Mouse (Mus musculus) ES-E14 (cell line): ENCODE results near the gene Gpatch11. TPM values are rescaled to one million over a fixed set of nuclear protein-coding genes. Genes with fewer than 3 reads are reported as not detected.

Experiments used
- DNase-seq: peaks from one replicate; pipeline ENCODE4 v3.0.0-alpha.2; 2013; ENCODE audit warnings: low read depth, low spot score
- H3K27ac ChIP-seq: 2 replicates; pipeline ENCODE4 v1.5.1; 2012; ENCODE audit warnings: low read depth, mild to moderate bottlenecking, low read length, moderate library complexity, mixed read lengths; ENCODE audit not compliant: poor library complexity, insufficient read depth, severe bottlenecking
- H3K36me3 ChIP-seq: 2 replicates; pipeline ENCODE4 v1.6.1; 2012; ENCODE audit warnings: mild to moderate bottlenecking, low read length, moderate library complexity, mixed read lengths; ENCODE audit not compliant: control insufficient read depth, poor library complexity, insufficient read depth, severe bottlenecking
- H3K4me1 ChIP-seq, 2 experiments: fragments of 150-350 bp in 1 of 2; sonication (generic) in 1 of 2; 2 replicates each; pipeline ENCODE4 v1.6.1; 2012; ENCODE audit warnings: low read length in 2 of 2, mild to moderate bottlenecking in 1 of 2, mixed read lengths in 1 of 2; ENCODE audit not compliant: control insufficient read depth in 2 of 2, insufficient read depth in 2 of 2, poor library complexity in 1 of 2
- H3K4me3 ChIP-seq, 2 experiments: fragments of 150-350 bp in 1 of 2; sonication (generic) in 1 of 2; 2 replicates each; pipeline ENCODE4 v1.5.1; 2012; ENCODE audit warnings: low read length in 2 of 2, low read depth in 1 of 2, mild to moderate bottlenecking in 1 of 2, mixed read lengths in 1 of 2; ENCODE audit not compliant: insufficient read depth in 1 of 2, poor library complexity in 1 of 2, severe bottlenecking in 1 of 2
- H3K9ac ChIP-seq: 2 replicates; pipeline ENCODE4 v1.6.1; 2012; ENCODE audit warnings: low read depth, mild to moderate bottlenecking, low read length, mixed read lengths; ENCODE audit not compliant: poor library complexity, insufficient read depth, severe bottlenecking
- H3K9me3 ChIP-seq: fragments of 150-350 bp; sonication (generic); 2 replicates; pipeline ENCODE4 v1.6.1; 2012; ENCODE audit warnings: low read depth, mild to moderate bottlenecking, low read length; ENCODE audit not compliant: control insufficient read depth, insufficient read depth
- CHD2 ChIP-seq: IDR thresholded peaks from 2 replicates; pipeline ENCODE4 v1.6.1; 2014; ENCODE audit warnings: mild to moderate bottlenecking, low read depth, low read length, inconsistent platforms
- HCFC1 ChIP-seq: IDR thresholded peaks from 2 replicates; pipeline ENCODE4 v1.6.1; 2012; ENCODE audit warnings: low read length, inconsistent platforms, borderline replicate concordance; ENCODE audit not compliant: insufficient read depth
- MAFK ChIP-seq: IDR thresholded peaks from 2 replicates; pipeline ENCODE4 v1.6.1; 2014; ENCODE audit warnings: mild to moderate bottlenecking, low read depth, low read length, inconsistent platforms; ENCODE audit not compliant: insufficient read depth
- ZC3H11A ChIP-seq: IDR thresholded peaks from 2 replicates; pipeline ENCODE4 v1.6.1; 2012; ENCODE audit warnings: low read depth, mild to moderate bottlenecking, inconsistent platforms, low read length, borderline replicate concordance
- ZNF384 ChIP-seq: IDR thresholded peaks from 2 replicates; pipeline ENCODE4 v1.6.1; 2012; ENCODE audit warnings: low read depth, low read length, inconsistent platforms
- in situ Hi-C, 2 experiments: fragments of 600-800 bp; cut with MboI; formaldehyde crosslinking; loops; one replicate each; pipeline ENCODE4 v1.15.1; 2025; ENCODE audit warnings: low sequenced_read_pairs in 2 of 2, inconsistent platforms in 1 of 2; ENCODE audit not compliant: unreplicated experiment in 2 of 2
- total RNA-seq: library from RNA; depleted of rRNA; stranded (reverse); fragments of 300-350 nt; gene quantifications from 2 replicates; pipeline ENCODE4 v1.2.3, GENCODE M21; 2012

The Gpatch11 gene
- total RNA-seq, 1 experiment, result 18.7 TPM

DNA sequence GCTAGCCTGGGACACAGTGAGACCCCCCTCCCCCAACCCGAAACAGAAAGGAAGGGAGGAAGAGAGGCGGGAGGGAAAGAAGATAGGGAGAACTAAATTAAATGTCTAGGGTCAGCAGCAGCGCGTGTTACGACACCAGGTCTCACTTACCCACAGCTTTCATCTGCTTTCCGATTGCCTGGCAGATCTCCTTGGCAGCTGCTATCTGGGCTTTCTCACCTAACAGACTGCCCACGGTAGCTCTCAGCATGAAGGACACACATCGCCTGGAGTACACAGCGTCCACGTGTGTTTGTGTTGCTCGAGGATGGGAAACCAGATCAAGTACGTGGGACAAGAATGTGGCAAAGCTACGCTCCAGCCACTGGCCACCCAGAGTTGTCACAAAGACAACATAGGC, 11.0 kb upstream of the Gpatch11 start:
- no peaks in the 10 kb centered on the region for H3K36me3 ChIP-seq
- TF ChIP-seq MAFK, result no peak
- TF ChIP-seq CHD2, result no peak
- no peaks in the 10 kb centered on the region for H3K4me1 ChIP-seq
- no peak overlapping the region for H3K9ac ChIP-seq
- in situ Hi-C loops, result no loop called here
- no peak for DNase-seq
- no peak overlapping the region for H3K27ac ChIP-seq
- no peak overlapping the region for H3K4me3 ChIP-seq
- no peaks in the 10 kb centered on the region for H3K9me3 ChIP-seq

DNA sequence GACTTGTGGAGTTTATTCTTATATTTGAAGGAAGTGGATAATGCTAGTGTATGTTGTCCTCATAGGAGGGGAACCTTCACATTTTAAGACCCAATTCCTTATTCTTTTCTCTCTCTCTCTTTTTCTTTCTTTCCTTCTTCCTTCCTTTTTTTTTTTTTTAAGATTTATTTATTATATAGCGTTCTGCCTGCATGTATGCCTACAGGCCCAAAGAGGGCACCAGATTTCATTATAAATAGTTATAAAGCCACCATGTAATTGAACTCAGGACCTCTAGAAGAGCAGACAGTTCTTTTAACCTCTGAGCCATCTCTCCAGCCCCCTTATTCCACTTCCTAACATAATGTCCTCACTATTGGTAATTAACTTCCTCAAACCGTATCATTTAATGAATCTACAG, 689 bp downstream of the Gpatch11 start:
- in situ Hi-C loops, result no loop called here
- no peak for DNase-seq
- H3K4me3 ChIP-seq, result peak overlapping the region; percentile 74 to 78
- no peak overlapping the region for H3K27ac ChIP-seq
- H3K4me1 ChIP-seq, result peaks cover 0 to 3% of the 10 kb centered on the region in 2 experiments; a peak in 1 of 4 replicates
- H3K9me3 ChIP-seq, result no peaks in the 10 kb centered on the region
- peak overlapping the region; percentile 80; the same call in 1 of the 2 replicates for H3K9ac ChIP-seq
- H3K36me3 ChIP-seq, result peaks cover 8% of the 10 kb centered on the region; the same call in 1 of the 2 replicates
- TF ChIP-seq CHD2 (no peak), HCFC1 (no peak), ZNF384 (no peak), MAFK (no peak), ZC3H11A (no peak)

DNA sequence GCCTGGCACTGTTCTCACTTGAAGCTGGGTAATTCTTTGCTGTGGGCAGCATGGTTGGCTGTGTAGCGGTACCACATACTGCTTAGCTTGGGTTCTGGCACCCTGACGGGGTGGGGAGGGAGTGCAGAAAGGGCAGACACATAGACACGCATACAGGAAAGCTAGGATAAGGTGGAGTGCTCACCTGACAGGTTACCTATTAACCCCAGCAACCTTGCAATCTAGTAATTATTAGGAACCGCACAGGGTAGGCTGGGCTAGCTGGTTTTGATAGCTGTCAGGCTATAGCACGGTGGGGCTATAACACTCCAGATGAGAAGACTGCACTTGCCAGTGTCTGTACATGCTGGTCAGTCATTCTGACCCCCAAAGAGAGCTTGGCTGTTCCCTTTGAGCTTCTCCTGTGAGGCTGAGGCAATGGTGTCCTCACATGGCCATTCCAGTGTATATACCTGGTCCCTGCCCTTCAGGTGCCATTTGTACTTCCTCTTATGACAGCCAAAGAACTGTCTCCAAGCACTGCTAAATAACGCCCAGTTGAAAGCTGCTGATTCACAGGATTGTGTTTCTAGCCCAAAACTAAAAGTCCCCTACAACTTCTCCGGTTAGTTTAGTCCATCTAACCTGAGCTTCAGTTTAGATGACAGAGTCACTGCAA, 7.0 kb downstream of the Gpatch11 start:
- Histone ChIP-seq H3K9ac (no peak overlapping the region), H3K9me3 (no peaks in the 10 kb centered on the region), H3K27ac (no peak overlapping the region; the same call in 1 of the 2 replicates), H3K4me3 (no peak overlapping the region), H3K4me1 (no peaks in the 10 kb centered on the region), H3K36me3 (peaks cover 25% of the 10 kb centered on the region)
- DNase-seq, result no peak
- in situ Hi-C loops, result no loop called here
- no peak for TF ChIP-seq HCFC1
- TF ChIP-seq ZNF384, result no peak
- no peak for TF ChIP-seq CHD2
- no peak for TF ChIP-seq ZC3H11A
- no peak for TF ChIP-seq MAFK

GRCm38 (mm10) chr17:78856243-78856642, 20.9 kb downstream of the Gpatch11 start:
- Histone ChIP-seq H3K36me3 (no peaks in the 10 kb centered on the region; the same call in 1 of the 2 replicates), H3K27ac (no peak overlapping the region), H3K9ac (no peak overlapping the region), H3K4me1 (no peaks in the 10 kb centered on the region), H3K9me3 (no peaks in the 10 kb centered on the region), H3K4me3 (no peak overlapping the region)
- in situ Hi-C loops, result no loop called here
- no peak for TF ChIP-seq CHD2
- TF ChIP-seq MAFK, result no peak
- TF ChIP-seq HCFC1, result no peak
- no peak for TF ChIP-seq ZNF384
- TF ChIP-seq ZC3H11A, result no peak
- no peak for DNase-seq

- Histone ChIP-seq H3K4me1 (no peaks in the 10 kb centered on the region), H3K9ac (no peak overlapping the region), H3K27ac (no peak overlapping the region), H3K4me3 (no peak overlapping the region), H3K36me3 (peaks cover 2% of the 10 kb centered on the region; the same call in 1 of the 2 replicates), H3K9me3 (no peaks in the 10 kb centered on the region)
- DNase-seq, result no peak
- TF ChIP-seq MAFK, result no peak
- no peak for TF ChIP-seq ZNF384
- no peak for TF ChIP-seq CHD2
- no peak for TF ChIP-seq ZC3H11A
- TF ChIP-seq HCFC1, result no peak
- in situ Hi-C loops, result no loop called here
Observed at GRCm38 (mm10) chr17:78873886-78874285, 38.5 kb downstream of the Gpatch11 start.
